Mouse (Mus musculus): ENCODE results near the gene Aff3.

The Aff3 gene

GRCm38 (mm10) chr1:38601802-38602508 lies 62.8 kb downstream of the Aff3 start:
- DNase-seq (ENCODE audit: low spot score in 2 of 2) = no peak

- no peak for DNase-seq (ENCODE audit: low spot score in 2 of 2)
Measured at GRCm38 (mm10) chr1:38595311-38595710, 69.4 kb downstream of the Aff3 start.

DNA sequence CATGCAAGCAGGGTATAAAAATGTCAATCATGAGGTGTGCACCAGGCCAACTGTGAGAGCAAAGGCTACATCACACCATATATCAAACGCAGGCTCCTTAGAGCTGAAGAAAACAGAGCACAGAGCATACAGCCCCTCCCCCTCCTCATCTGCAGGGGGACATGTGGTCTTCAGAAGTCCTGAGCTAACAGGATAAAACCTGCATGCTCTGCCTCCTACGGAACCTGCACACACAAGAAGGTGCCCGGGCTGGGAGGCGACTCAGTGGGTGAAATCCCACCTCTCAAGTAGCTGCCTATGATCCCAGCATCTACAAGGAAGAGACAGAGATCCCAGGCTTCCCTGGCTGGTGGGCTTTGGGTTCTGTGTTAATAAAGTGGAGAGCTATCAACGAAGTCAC lies 70.0 kb downstream of the Aff3 start:
- no peak for DNase-seq (ENCODE audit: low spot score in 2 of 2)

- DNase-seq (ENCODE audit: low spot score in 2 of 2) = no peak
Measured at GRCm38 (mm10) chr1:38591194-38591593, 73.6 kb downstream of the Aff3 start.

DNA sequence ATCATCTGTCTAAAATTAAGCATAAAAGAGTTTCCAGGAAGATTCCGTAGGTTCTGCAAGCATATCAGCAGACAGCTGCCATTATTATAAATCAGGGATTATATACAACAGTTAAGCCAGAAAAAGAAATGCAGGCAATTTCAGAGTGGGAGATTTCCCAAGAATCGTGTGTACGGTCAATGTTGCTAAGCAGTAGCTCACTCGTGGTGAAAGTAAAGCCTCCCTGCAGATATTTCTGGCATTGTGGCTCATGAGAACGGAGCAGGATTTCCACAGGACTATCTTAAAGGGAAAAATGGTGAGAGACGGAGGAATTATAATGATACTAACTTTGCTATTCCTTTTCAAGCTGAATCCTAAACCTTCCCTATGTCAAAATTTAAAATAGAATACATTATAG lies 76.0 kb downstream of the Aff3 start:
- no peak for DNase-seq (ENCODE audit: low spot score in 2 of 2)

GRCm38 (mm10) chr1:38582328-38582727 lies 82.4 kb downstream of the Aff3 start:
- DNase-seq (ENCODE audit: low spot score in 2 of 2) = no peak

DNA sequence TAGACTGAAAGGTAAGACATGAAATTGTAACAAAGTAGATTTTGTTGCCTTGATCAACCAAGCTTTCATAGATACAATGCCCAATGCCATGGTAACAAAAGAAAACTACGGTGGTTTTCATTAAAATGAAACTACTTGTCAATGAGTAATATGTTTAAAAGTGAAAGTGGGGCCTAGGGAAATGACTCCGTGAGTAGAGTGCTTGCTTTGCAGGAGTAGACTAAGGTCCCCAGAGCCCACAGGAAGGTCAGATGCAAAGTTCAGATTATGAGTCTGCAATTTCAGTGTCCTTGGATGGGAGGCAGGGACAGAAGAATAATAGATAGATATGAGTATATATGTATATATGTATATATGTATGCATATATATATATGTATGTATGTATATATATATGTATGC lies 84.2 kb downstream of the Aff3 start:
- no peak for DNase-seq (ENCODE audit: low spot score in 2 of 2)

- no peak for DNase-seq (ENCODE audit: low spot score in 2 of 2)
Measured at GRCm38 (mm10) chr1:38578339-38578738, 86.4 kb downstream of the Aff3 start.

DNA sequence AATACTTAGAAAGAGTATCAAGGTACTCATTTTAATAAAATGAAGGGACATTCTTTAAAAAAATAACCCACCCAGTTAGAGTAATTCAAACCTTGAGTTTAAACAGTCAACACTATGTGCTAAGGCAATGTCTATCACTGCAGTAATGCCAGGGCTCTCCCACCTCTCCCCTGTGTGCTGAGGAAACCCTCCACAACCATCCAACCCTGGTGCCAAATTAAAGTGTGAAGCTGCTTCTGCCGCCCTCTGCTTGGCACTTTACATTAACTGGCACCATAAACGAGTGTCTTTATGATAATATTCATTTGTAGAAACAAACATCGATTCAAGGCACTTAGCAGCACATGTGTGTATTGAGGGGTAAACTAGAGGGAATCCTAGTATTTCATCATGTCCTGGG lies 97.0 kb downstream of the Aff3 start:
- DNase-seq (ENCODE audit: low spot score in 2 of 2) = no peak

GRCm38 (mm10) chr1:38566101-38566678 lies 98.6 kb downstream of the Aff3 start:
- DNase-seq (ENCODE audit: low spot score in 2 of 2) = no peak

DNA sequence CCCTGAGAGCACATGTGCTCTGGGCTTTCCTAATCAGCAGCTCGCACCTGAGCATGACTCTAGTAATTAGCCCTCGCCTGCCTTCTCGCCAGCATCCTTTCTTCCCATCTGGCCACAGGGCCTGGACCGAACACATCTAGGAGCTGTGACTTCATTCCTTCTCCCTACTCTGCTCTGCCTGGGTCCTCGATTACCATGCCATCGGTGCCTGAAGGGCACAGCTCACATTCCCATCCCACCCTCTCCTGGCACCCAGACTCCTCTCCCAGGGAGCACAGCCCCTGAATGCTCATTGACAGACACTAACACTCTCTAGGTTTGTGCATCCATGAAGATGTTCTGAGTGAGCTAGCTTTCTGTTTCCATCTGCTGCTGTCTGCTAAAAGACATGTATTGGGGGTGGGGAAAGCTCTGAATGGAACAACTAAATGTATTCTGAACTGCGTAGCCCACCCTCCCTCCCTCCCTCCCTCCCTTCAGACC lies 99.4 kb downstream of the Aff3 start:
- no peak for DNase-seq (ENCODE audit: low spot score in 2 of 2)

DNA sequence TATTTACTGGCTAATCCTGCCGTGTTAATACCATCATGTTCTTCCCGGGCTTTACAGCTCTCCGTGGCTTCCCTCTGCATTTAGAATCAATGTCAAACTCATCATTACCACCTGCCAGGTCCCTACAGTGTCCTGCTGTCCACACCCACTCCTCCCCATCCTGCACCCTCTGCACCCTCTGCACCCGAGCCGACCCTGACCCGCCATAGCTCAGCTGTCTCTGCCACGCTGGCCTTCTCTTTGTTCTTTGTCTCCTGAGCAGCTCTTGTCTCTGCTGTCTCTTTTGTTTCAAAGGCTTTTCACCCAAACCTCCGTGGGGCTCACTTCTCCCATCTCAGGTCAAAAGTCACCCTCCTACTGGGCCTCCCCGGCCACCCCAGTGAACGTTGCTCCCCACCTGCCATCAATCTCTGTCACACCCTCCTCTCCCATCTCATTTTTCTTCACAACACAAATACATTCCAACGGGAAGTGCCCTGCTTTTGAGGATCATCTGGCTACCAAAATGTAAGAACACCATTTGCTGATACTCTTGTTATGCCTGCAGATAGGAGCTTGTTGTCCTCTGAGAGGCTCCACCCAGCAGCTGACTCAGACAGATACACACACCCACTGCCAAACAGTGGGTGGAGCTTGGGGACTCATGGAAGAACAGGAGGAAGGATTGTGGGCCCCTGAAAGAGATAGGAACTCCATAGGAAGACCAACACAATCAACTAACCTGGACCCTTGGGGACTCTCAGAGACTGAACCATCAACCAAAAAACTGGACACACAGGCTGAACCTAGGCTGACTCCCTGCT lies 102.2 kb downstream of the Aff3 start:
- DNase-seq (ENCODE audit: low spot score in 2 of 2) = no peak

GRCm38 (mm10) chr1:38561331-38561730 lies 103.4 kb downstream of the Aff3 start:
- DNase-seq (ENCODE audit: low spot score in 2 of 2) = no peak

GRCm38 (mm10) chr1:38560666-38561065 lies 104.1 kb downstream of the Aff3 start:
- DNase-seq (ENCODE audit: low spot score in 2 of 2) = no peak

DNA sequence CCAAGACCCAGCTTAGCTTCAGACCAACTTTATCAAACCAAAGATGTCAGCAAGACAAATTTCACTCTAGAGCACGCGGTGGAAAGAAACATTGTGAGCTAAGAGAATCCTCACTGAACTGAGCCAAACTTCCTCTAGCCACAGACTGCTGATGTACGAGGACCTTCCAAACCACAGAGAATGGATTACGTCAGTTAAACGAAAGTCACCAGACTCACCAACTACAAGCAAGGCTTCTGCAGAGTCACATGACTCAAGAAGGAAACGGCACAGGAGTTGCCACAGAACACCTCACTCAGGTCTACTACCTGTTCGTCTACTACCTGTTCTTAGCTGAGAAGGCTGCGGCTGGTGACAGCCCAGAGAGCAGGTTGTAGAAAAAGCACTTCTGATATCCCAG lies 107.1 kb downstream of the Aff3 start:
- DNase-seq (ENCODE audit: low spot score in 2 of 2) = no peak

GRCm38 (mm10) chr1:38554546-38554945 lies 110.2 kb downstream of the Aff3 start:
- no peak for DNase-seq (ENCODE audit: low spot score in 2 of 2)

GRCm38 (mm10) chr1:38553090-38553489 lies 111.7 kb downstream of the Aff3 start:
- DNase-seq (ENCODE audit: low spot score in 2 of 2) = no peak

DNA sequence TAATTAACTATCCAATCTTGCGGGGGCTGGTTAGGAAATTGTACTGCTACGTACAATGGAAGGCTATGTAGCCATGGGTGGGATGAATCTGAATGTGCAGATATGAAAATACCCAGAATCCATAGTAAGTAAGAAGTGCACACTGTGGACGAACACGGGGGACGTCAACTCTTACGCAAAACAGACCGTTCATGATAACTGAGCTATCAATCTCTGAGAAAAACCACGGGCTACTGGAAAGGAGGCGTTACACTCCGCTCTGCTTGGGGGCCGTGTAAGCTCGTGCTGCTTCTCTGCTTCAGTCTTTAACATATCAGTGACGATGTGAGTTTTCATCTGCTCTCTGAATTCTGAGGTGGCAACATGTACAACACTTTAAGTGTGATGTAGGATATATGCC lies 114.2 kb downstream of the Aff3 start:
- no peak for DNase-seq (ENCODE audit: low spot score in 2 of 2)

- no peak for DNase-seq (ENCODE audit: low spot score in 2 of 2)
Measured at GRCm38 (mm10) chr1:38548671-38549661, 115.8 kb downstream of the Aff3 start.

DNA sequence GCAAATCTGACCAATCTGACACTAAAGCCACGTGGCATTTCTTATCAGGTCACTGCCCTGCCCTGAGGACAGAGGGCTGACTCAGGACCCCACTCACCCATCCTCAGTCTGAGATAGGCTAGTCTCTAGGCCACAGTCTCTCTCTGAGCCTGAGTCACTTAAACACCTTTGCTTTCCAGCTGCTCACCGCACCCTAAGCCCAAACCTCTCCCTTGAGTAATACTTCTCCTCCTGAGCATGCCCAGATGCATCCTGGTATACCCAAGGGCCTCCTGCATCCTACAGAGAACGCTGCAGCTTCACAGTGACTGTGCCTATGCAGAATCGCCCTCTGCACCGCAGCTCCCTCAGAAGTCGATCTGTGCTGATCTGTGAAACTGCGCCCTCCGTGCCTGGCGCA lies 117.1 kb downstream of the Aff3 start:
- no peak for DNase-seq (ENCODE audit: low spot score in 2 of 2)

DNA sequence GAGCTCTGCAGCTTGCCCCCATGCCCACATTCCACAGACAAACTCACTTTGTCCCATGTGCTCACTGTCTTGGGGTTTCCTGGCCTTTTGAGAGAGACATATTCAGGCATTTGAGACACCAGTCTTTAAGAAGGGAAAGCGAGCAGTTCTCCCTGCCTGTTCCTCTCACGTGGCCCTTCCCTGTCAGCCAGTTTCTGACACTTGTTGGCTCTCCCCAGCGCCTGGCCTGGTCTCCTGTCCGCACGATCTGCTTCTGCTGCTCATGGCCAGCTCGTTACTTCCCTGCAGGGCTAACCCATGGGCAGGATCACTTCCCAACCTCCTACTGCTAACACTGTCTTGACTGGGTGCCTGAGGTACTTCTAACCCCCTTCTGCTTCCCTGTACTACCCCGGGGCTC lies 118.1 kb downstream of the Aff3 start:
- DNase-seq (ENCODE audit: low spot score in 2 of 2) = no peak
